In the genomic region with DNA sequence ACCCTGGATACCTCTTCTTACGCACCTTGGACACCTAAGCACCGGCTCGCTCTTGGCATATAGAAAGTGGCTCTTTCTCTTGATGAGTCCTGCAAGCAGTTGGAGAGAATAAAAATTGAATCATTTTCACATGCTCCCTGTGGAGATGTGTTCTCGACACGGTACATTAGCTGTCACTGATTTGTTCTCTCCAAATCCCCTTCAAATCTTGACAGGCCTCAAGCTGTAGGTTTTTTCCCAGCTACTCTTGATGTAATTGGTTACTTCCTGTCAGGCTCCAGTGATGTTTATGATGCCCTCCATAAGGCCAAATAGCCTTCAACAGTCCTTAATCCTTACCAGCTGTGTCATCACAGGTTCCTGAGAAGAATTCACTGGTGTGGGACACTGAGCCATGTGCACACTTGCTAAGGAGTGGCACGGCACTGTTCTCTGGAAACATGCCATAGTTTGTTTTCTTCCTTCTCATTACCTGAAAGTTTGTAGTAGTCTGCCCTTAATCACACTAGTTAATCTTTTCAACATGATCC, we compare ENCODE assay signal across 23 mouse cellular contexts.
A peak's percentile ranks its signal among the peaks of the same experiment; 100 is the strongest.
DNase-seq lines count a peak whose midpoint lies in the region; ATAC-seq lines count a peak whose summit lies in the region.
"Had no signal": no experiment of that assay in that cellular context is flagged by ENCODE, and none has a peak within 500 bp of the region (broad histone marks: within the 10 kb centered on the region; RNA-seq: fewer than 3 reads in every experiment).

No protein-coding gene starts in this region.

- ATAC-seq in hindbrain, embryonic 13.5 days (ENCODE audit: low FRiP score), result peak; percentile 73
- ATAC-seq in hindbrain, embryonic 12.5 days (ENCODE audit: low FRiP score), result no peak
- ATAC-seq in neural tube, embryonic 14.5 days (ENCODE audit: low read depth), result peak; percentile 58; the same call in 1 of the 2 replicates
- ATAC-seq in kidney, embryonic 16.5 days (ENCODE audit: low FRiP score, low TSS enrichment), result no peak

- no peak overlapping the region for H3K4me2 ChIP-seq in hindbrain, embryonic 13.5 days
- H3K4me2 ChIP-seq in hindbrain, embryonic 12.5 days (replicated peaks), result no peak overlapping the region
- H3K4me2 ChIP-seq in neural tube, embryonic 14.5 days (ENCODE audit: low read depth, low read length), result no peak overlapping the region
- H3K4me2 ChIP-seq in kidney, embryonic 16.5 days (replicated peaks; ENCODE audit: low read depth, low read length), result no peak overlapping the region
- H3K4me2 ChIP-seq: forebrain, embryonic 12.5 days; heart, embryonic 11.5 days; liver, embryonic 13.5 days had no signal

- no peaks in the 10 kb centered on the region for H3K27me3 ChIP-seq in hindbrain, embryonic 13.5 days
- no peaks in the 10 kb centered on the region for H3K27me3 ChIP-seq in hindbrain, embryonic 12.5 days
- H3K27me3 ChIP-seq in neural tube, embryonic 14.5 days (ENCODE audit: control insufficient read depth, insufficient read depth, low read length), result no peaks in the 10 kb centered on the region
- H3K27me3 ChIP-seq in kidney, embryonic 16.5 days (ENCODE audit: insufficient read depth, low read length), result no peaks in the 10 kb centered on the region
- H3K27me3 ChIP-seq: CH12.LX; forebrain, embryonic 12.5 days; liver, embryonic 13.5 days had no signal

- WGBS in hindbrain, embryonic 13.5 days, result 70% methylated on average over 6 of the region's 6 CpGs
- WGBS in hindbrain, embryonic 12.5 days, result 65% methylated on average over 6 of the region's 6 CpGs
- WGBS in neural tube, embryonic 14.5 days, result 69% methylated on average over 6 of the region's 6 CpGs
- 64% methylated on average over 6 of the region's 6 CpGs for WGBS in kidney, embryonic 16.5 days

- H3K9me3 ChIP-seq in hindbrain, embryonic 13.5 days, result no peaks in the 10 kb centered on the region
- no peaks in the 10 kb centered on the region for H3K9me3 ChIP-seq in hindbrain, embryonic 12.5 days (replicated peaks)
- no peaks in the 10 kb centered on the region for H3K9me3 ChIP-seq in neural tube, embryonic 14.5 days (ENCODE audit: control insufficient read depth, low read length)
- no peaks in the 10 kb centered on the region for H3K9me3 ChIP-seq in kidney, embryonic 16.5 days (ENCODE audit: low read length)
- H3K9me3 ChIP-seq: forebrain, embryonic 12.5 days; G1E; liver, embryonic 13.5 days had no signal

- H3K4me1 ChIP-seq in hindbrain, embryonic 13.5 days (replicated peaks), result no peaks in the 10 kb centered on the region; the same call in 1 of the 2 replicates
- no peaks in the 10 kb centered on the region for H3K4me1 ChIP-seq in hindbrain, embryonic 12.5 days
- H3K4me1 ChIP-seq in neural tube, embryonic 14.5 days (ENCODE audit: control insufficient read depth, insufficient read depth, low read length), result no peaks in the 10 kb centered on the region
- H3K4me1 ChIP-seq in kidney, embryonic 16.5 days (ENCODE audit: insufficient read depth, low read length), result no peaks in the 10 kb centered on the region
- H3K4me1 ChIP-seq: forebrain, embryonic 12.5 days; liver, embryonic 13.5 days had no signal

- no peak overlapping the region for H3K9ac ChIP-seq in hindbrain, embryonic 13.5 days
- H3K9ac ChIP-seq in hindbrain, embryonic 12.5 days, result no peak overlapping the region
- no peak overlapping the region for H3K9ac ChIP-seq in neural tube, embryonic 14.5 days (replicated peaks; ENCODE audit: low read depth, low read length)
- no peak overlapping the region for H3K9ac ChIP-seq in kidney, embryonic 16.5 days (replicated peaks; ENCODE audit: low read length)
- H3K9ac ChIP-seq: forebrain, embryonic 12.5 days; liver, embryonic 13.5 days had no signal

- no peak for DNase-seq in neural tube, embryonic 10.5 days (ENCODE audit: extremely low spot score, low spot score)
- DNase-seq in forelimb bud, embryonic 11.5 days (ENCODE audit: low read depth, low spot score), result peak; percentile 25
- DNase-seq in heart, postnatal 36 days, result no peak
- DNase-seq: adrenal gland, adult 2 months; cerebellum, adult 18-20 months; cerebellum, postnatal 14 days; gastrocnemius, adult 2 months; kidney, adult 11 months; layer of hippocampus, adult 9-11 months; liver, embryonic 13.5 days; lung, adult 2 months; lung, postnatal 14 days; right cerebral cortex, postnatal 14 days had no signal

- no peak overlapping the region for H3K27ac ChIP-seq in hindbrain, embryonic 13.5 days
- H3K27ac ChIP-seq in hindbrain, embryonic 12.5 days, result no peak overlapping the region
- H3K27ac ChIP-seq in neural tube, embryonic 14.5 days (ENCODE audit: low read depth, low read length), result no peak overlapping the region
- H3K27ac ChIP-seq in kidney, embryonic 16.5 days (ENCODE audit: low read length), result no peak overlapping the region
- H3K27ac ChIP-seq: forebrain, embryonic 12.5 days; gastrocnemius, adult 2 months; kidney, postnatal 0 days; liver, embryonic 13.5 days had no signal

- no peak overlapping the region for H3K4me3 ChIP-seq in hindbrain, embryonic 13.5 days
- no peak overlapping the region for H3K4me3 ChIP-seq in hindbrain, embryonic 12.5 days
- no peak overlapping the region for H3K4me3 ChIP-seq in neural tube, embryonic 14.5 days (ENCODE audit: low read depth, low read length)
- no peak overlapping the region for H3K4me3 ChIP-seq in kidney, embryonic 16.5 days (ENCODE audit: low read length)
- H3K4me3 ChIP-seq: erythroblast, embryonic 14.5 days; forebrain, embryonic 12.5 days; gastrocnemius, adult 2 months; liver, embryonic 13.5 days had no signal

- intact Hi-C loops in heart, postnatal 36 days (cut with DNase I), result no loop called here

- no peaks in the 10 kb centered on the region for H3K36me3 ChIP-seq in hindbrain, embryonic 13.5 days
- no peaks in the 10 kb centered on the region for H3K36me3 ChIP-seq in hindbrain, embryonic 12.5 days
- H3K36me3 ChIP-seq in neural tube, embryonic 14.5 days (ENCODE audit: control insufficient read depth, insufficient read depth, low read length), result no peaks in the 10 kb centered on the region
- no peaks in the 10 kb centered on the region for H3K36me3 ChIP-seq in kidney, embryonic 16.5 days (ENCODE audit: insufficient read depth, low read length)
- H3K36me3 ChIP-seq: forebrain, embryonic 12.5 days; G1E; liver, embryonic 13.5 days had no signal

Comparison
In these comparisons a context has a peak if more than half of its experiments do, and no peak if none do; other contexts are left out.
1. ATAC-seq: peak in hindbrain, embryonic 13.5 days (single experiment) and neural tube, embryonic 14.5 days (single experiment); none in hindbrain, embryonic 12.5 days (single experiment) and kidney, embryonic 16.5 days (single experiment).